Mouse (Mus musculus): ENCODE results near the gene Fads6. TPM values are rescaled to one million over a fixed set of nuclear protein-coding genes. Genes with fewer than 3 reads are reported as not detected.

The Fads6 gene
- polyA plus RNA-seq, 1 experiment from 2014 or later: 0.24 TPM

DNA sequence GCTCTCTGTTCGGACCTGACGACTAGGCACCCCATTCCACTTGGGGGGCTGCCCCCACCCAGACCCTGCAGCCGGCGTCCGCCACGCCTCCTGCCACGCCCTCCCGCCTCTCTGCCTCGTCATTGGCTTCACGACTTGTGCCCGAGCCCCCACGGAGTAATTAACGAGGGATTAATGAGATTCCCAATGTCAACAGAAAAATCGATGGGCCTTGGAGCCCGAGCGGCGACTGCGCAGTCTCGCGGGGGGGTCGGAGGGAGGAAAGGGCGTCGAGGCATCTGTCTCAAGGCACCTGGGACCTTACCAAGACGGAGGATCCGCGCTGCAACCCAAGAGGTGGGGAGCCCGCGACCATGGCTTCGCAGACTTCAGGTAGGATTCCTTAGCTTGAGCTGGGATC lies 37.1 kb upstream of the Fads6 start, which contains the start of gene Otop3:
Gene Otop3, plus strand, starts transcription at position 201 of the 400 bp plus-strand sequence.
- Histone ChIP-seq H3K4me3 (ENCODE audit: low read depth, low read length) (peak within 1 kb of the TSS; percentile 18; the same call in 1 of the 2 replicates), H3K4me2 (ENCODE audit: low read depth) (peak within 1 kb of the TSS; percentile 36), H3K36me3 (ENCODE audit: control insufficient read depth, insufficient read depth, low read length) (no peaks in the 10 kb centered on the region), H3K9me3 (ENCODE audit: control insufficient read depth, low read length) (no peaks in the 10 kb centered on the region), H3K4me1 (ENCODE audit: control insufficient read depth, insufficient read depth, low read length) (0 out of 2 replicates have a peak, but pooled peaks cover 6% of the 10 kb centered on the region), H3K27ac (ENCODE audit: low read depth, low read length) (no peak within 1 kb of the TSS), H3K27me3 (ENCODE audit: control insufficient read depth, insufficient read depth, low read length) (peaks cover 25% of the 10 kb centered on the region), H3K9ac (ENCODE audit: low read length) (no peak within 1 kb of the TSS; the same call in 1 of the 2 replicates)
- peak; percentile 47 for DNase-seq (ENCODE audit: low spot score)
- no peak for ATAC-seq (ENCODE audit: insufficient read depth, low FRiP score, low TSS enrichment)
- WGBS: 4% methylated on average over 29 of the region's 29 CpGs

DNA sequence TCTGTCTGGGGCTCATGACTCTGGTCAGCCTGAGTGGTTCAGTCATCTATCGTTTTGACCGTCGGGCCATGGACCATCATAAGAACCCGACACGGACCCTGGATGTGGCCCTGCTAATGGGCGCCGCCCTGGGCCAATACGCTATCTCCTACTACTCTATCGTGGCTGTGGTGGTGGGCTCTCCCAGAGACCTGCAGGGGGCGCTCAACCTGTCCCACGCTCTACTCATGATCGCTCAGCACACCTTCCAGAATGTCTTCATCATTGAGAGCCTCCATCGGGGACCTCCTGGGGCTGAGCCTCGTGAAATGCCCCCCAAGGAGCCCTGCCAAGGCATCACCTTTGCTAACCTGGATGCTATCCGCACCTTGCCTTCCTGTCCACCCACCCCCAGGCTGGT lies 31.9 kb upstream of the Fads6 start:
- WGBS: 78% methylated on average over 15 of the region's 15 CpGs

DNA sequence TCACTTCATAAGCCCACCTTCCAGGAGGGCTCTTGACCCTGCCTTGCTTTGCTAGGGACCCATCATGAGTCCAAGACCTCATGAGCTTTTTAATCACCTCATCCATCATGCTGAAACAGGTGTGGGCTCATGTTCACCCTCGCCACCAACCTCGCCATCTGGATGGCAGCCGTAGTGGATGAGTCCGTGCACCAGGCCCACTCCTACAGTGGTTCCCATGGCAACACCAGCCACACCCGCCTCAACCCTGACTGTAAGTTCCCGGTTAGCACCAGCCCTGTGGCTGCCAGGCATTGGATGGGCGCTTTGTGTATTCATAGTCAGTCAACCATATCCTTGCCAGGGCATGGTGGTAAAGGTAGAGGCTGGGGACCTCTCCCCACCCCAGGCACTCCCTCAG lies 29.3 kb upstream of the Fads6 start:
- peaks cover 29% of the 10 kb centered on the region for H3K27me3 ChIP-seq (ENCODE audit: control insufficient read depth, insufficient read depth, low read length)
- no peak overlapping the region for H3K27ac ChIP-seq (ENCODE audit: low read depth, low read length)
- H3K9me3 ChIP-seq (ENCODE audit: control insufficient read depth, low read length): no peaks in the 10 kb centered on the region
- no peaks in the 10 kb centered on the region for H3K36me3 ChIP-seq (ENCODE audit: control insufficient read depth, insufficient read depth, low read length)
- H3K9ac ChIP-seq (ENCODE audit: low read length): no peak overlapping the region
- H3K4me2 ChIP-seq (ENCODE audit: low read depth): no peak overlapping the region
- WGBS: 67% methylated on average over 7 of the region's 7 CpGs
- no peak for ATAC-seq (ENCODE audit: insufficient read depth, low FRiP score, low TSS enrichment)
- H3K4me3 ChIP-seq (ENCODE audit: low read depth, low read length): no peak overlapping the region
- 0 out of 2 replicates have a peak, but pooled peaks cover 2% of the 10 kb centered on the region for H3K4me1 ChIP-seq (ENCODE audit: control insufficient read depth, insufficient read depth, low read length)
- DNase-seq (ENCODE audit: low spot score): no peak

More for the DNA sequence above, 31.9 kb upstream of the Fads6 start:
- no peaks in the 10 kb centered on the region for H3K36me3 ChIP-seq (ENCODE audit: control insufficient read depth, insufficient read depth, low read length)
- no peak overlapping the region for H3K4me3 ChIP-seq (ENCODE audit: low read depth, low read length)
- H3K9me3 ChIP-seq (ENCODE audit: control insufficient read depth, low read length): no peaks in the 10 kb centered on the region
- ATAC-seq (ENCODE audit: insufficient read depth, low FRiP score, low TSS enrichment): no peak
- no peak overlapping the region for H3K4me2 ChIP-seq (ENCODE audit: low read depth)
- no peak overlapping the region for H3K27ac ChIP-seq (ENCODE audit: low read depth, low read length)
- H3K27me3 ChIP-seq (ENCODE audit: control insufficient read depth, insufficient read depth, low read length): peaks cover 8% of the 10 kb centered on the region
- no peak for DNase-seq (ENCODE audit: low spot score)
- H3K4me1 ChIP-seq (ENCODE audit: control insufficient read depth, insufficient read depth, low read length): 0 out of 2 replicates have a peak, but pooled peaks cover under 1% of the 10 kb centered on the region
- no peak overlapping the region for H3K9ac ChIP-seq (ENCODE audit: low read length)

DNA sequence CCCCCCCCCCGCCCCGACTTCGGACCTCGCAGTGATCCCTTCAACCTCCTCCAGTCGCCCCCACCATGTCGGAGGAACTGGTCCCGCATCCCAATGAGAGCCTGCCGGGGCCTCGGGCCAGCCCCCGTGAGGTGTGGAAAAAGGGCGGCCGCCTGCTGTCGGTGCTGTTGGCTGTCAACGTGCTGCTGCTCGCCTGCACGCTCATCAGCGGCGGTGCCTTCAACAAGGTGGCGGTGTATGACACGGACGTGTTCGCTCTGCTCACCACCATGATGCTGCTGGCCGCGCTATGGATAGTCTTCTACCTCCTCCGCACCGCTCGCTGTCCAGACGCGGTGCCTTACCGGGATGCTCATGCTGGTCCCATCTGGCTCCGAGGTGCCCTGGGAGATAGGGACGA lies 25.9 kb upstream of the Fads6 start:
- Histone ChIP-seq H3K4me1 (ENCODE audit: control insufficient read depth, insufficient read depth, low read length) (peaks cover 5% of the 10 kb centered on the region; the same call in 1 of the 2 replicates), H3K9ac (ENCODE audit: low read length) (no peak overlapping the region), H3K27ac (ENCODE audit: low read depth, low read length) (no peak overlapping the region), H3K36me3 (ENCODE audit: control insufficient read depth, insufficient read depth, low read length) (no peaks in the 10 kb centered on the region), H3K9me3 (ENCODE audit: control insufficient read depth, low read length) (no peaks in the 10 kb centered on the region), H3K27me3 (ENCODE audit: control insufficient read depth, insufficient read depth, low read length) (peaks cover 63% of the 10 kb centered on the region), H3K4me3 (ENCODE audit: low read depth, low read length) (no peak overlapping the region), H3K4me2 (ENCODE audit: low read depth) (no peak overlapping the region)
- 16% methylated on average over 32 of the region's 32 CpGs for WGBS
- DNase-seq (ENCODE audit: low spot score) (no peak), ATAC-seq (ENCODE audit: insufficient read depth, low FRiP score, low TSS enrichment) (no peak)

- Histone ChIP-seq H3K4me1 (ENCODE audit: control insufficient read depth, insufficient read depth, low read length) (peaks cover 5% of the 10 kb centered on the region; the same call in 1 of the 2 replicates), H3K27me3 (ENCODE audit: control insufficient read depth, insufficient read depth, low read length) (peaks cover 75% of the 10 kb centered on the region), H3K36me3 (ENCODE audit: control insufficient read depth, insufficient read depth, low read length) (no peaks in the 10 kb centered on the region), H3K4me2 (ENCODE audit: low read depth) (no peak within 1 kb of the TSS), H3K9ac (ENCODE audit: low read length) (no peak within 1 kb of the TSS), H3K4me3 (ENCODE audit: low read depth, low read length) (no peak within 1 kb of the TSS), H3K9me3 (ENCODE audit: control insufficient read depth, low read length) (no peaks in the 10 kb centered on the region), H3K27ac (ENCODE audit: low read depth, low read length) (no peak within 1 kb of the TSS)
- WGBS: 5% methylated on average over 35 of the region's 35 CpGs
- peak; percentile 80 for DNase-seq (ENCODE audit: low spot score)
- no peak for ATAC-seq (ENCODE audit: insufficient read depth, low FRiP score, low TSS enrichment)
Observed at GRCm38 (mm10) chr11:115321906-115322693, 24.6 kb upstream of the Fads6 start, which contains the start of gene Ush1g. TSS of gene Ush1g (minus strand) at chr11:115322041.

DNA sequence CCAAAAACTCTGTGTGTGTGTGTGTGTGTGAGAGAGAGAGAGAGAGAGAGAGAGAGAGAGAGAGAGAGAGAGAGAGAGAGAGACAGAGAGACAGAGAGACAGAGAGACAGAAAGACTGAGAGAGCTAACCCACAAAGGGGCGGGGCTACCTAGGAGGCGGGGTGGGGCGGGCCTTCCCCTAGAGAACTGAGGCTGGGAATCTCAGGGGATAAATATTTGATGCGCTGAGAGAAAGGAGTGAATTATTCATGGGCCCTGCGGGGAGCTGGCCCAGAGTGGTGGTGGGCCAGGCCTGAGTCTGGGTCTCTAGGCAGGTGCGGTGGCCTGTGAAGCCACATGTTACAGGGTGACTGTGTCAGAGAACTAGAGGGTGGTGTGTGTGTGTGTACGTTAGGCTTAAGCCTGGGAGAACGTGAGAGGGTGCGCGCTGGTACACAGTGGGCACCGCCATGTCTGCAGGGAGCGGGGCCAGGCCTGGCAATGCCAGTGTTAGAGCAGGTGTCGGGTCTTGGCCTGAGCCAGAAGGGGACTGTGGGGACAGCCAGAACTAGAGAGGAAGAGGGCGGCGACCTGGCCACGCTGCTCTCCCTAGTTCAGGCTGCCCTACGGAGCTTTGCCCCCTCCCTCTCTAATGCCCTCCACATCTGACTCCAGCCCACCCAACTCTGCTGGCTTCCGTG lies 22.4 kb upstream of the Fads6 start:
- Histone ChIP-seq H3K9ac (ENCODE audit: low read length) (no peak overlapping the region), H3K4me3 (ENCODE audit: low read depth, low read length) (no peak overlapping the region), H3K36me3 (ENCODE audit: control insufficient read depth, insufficient read depth, low read length) (no peaks in the 10 kb centered on the region), H3K4me1 (ENCODE audit: control insufficient read depth, insufficient read depth, low read length) (peaks cover 5% of the 10 kb centered on the region; the same call in 1 of the 2 replicates), H3K27ac (ENCODE audit: low read depth, low read length) (no peak overlapping the region), H3K4me2 (ENCODE audit: low read depth) (no peak overlapping the region), H3K27me3 (ENCODE audit: control insufficient read depth, insufficient read depth, low read length) (peaks cover 98% of the 10 kb centered on the region), H3K9me3 (ENCODE audit: control insufficient read depth, low read length) (no peaks in the 10 kb centered on the region)
- DNase-seq (ENCODE audit: low spot score) (no peak), ATAC-seq (ENCODE audit: insufficient read depth, low FRiP score, low TSS enrichment) (no peak)
- 6% methylated on average over 16 of the region's 18 CpGs for WGBS

DNA sequence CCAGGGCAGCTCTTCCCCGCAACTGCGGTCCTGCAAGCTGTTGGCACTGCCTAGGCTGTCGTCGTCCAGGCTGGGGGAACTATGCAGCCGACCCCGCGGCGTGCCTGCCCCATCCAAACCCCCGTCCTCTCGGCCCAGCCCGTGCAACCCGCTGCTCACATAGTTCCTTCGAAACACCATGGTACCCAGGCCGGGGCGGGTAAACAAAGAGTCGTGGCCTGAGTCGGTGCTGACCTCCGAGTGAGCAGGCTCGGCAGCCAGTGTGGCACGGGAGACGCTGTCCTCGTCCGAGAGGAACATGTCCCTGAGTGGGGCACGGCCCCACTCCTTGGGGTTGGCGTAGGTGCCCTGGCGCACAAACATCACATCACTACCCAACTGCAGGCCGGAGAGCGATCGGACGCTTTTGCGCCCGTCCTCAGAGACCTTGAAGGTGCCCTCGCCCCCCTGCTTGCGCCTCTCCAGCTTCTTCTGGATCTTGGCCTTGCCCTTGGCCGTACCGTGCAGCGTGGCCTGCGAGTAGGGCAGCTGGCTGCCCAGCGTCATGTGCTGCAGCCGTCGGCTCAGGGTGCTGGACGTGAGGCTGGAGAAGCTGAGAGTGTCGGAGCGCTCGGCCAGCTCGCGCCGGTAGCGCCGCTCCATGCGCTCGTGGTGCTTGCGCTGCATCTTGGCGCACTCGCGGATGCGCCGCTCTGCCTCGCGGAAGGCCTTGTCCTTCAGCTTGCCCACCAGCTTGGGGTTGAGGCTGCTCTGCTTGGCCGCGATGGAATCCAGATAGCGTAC lies 21.0 kb upstream of the Fads6 start:
- peaks cover 5% of the 10 kb centered on the region; the same call in 1 of the 2 replicates for H3K4me1 ChIP-seq (ENCODE audit: control insufficient read depth, insufficient read depth, low read length)
- no peak overlapping the region for H3K27ac ChIP-seq (ENCODE audit: low read depth, low read length)
- H3K9ac ChIP-seq (ENCODE audit: low read length): no peak overlapping the region; the same call in 1 of the 2 replicates
- H3K4me3 ChIP-seq (ENCODE audit: low read depth, low read length): no peak overlapping the region
- H3K4me2 ChIP-seq (ENCODE audit: low read depth): no peak overlapping the region
- no peak for DNase-seq (ENCODE audit: low spot score)
- H3K36me3 ChIP-seq (ENCODE audit: control insufficient read depth, insufficient read depth, low read length): no peaks in the 10 kb centered on the region
- H3K9me3 ChIP-seq (ENCODE audit: control insufficient read depth, low read length): no peaks in the 10 kb centered on the region
- no peak for ATAC-seq (ENCODE audit: insufficient read depth, low FRiP score, low TSS enrichment)
- WGBS: 6% methylated on average over 63 of the region's 63 CpGs
- H3K27me3 ChIP-seq (ENCODE audit: control insufficient read depth, insufficient read depth, low read length): peaks cover 92% of the 10 kb centered on the region

- Histone ChIP-seq H3K9ac (ENCODE audit: low read length) (no peak overlapping the region), H3K27ac (ENCODE audit: low read depth, low read length) (no peak overlapping the region), H3K4me3 (ENCODE audit: low read depth, low read length) (no peak overlapping the region), H3K4me1 (ENCODE audit: control insufficient read depth, insufficient read depth, low read length) (peaks cover 5% of the 10 kb centered on the region; the same call in 1 of the 2 replicates), H3K27me3 (ENCODE audit: control insufficient read depth, insufficient read depth, low read length) (peaks cover 82% of the 10 kb centered on the region), H3K9me3 (ENCODE audit: control insufficient read depth, low read length) (no peaks in the 10 kb centered on the region), H3K36me3 (ENCODE audit: control insufficient read depth, insufficient read depth, low read length) (no peaks in the 10 kb centered on the region), H3K4me2 (ENCODE audit: low read depth) (no peak overlapping the region)
- ATAC-seq (ENCODE audit: insufficient read depth, low FRiP score, low TSS enrichment) (no peak), DNase-seq (ENCODE audit: low spot score) (no peak)
- 69% methylated on average over 7 of the region's 7 CpGs for WGBS
Observed at GRCm38 (mm10) chr11:115317204-115317603, 19.7 kb upstream of the Fads6 start.

All from neural tube, embryonic 11.5 days (tissue).